Mouse (Mus musculus) neural tube, embryonic 12.5 days (tissue): ENCODE results near the gene Jmjd1c. TPM values are rescaled to one million over a fixed set of nuclear protein-coding genes. Genes with fewer than 3 reads are reported as not detected.

Source experiments
- ATAC-seq: fragments of 200-750 bp; cut with Nextera tagmentation; 2 replicates; pipeline ENCODE4 v1.8.0; 2017; ENCODE audit warnings: low read depth, mild to moderate bottlenecking, moderate TSS enrichment, moderate library complexity; ENCODE audit not compliant: low FRiP score
- H3K27ac ChIP-seq: fragments of 300-500 bp; sonication (generic); 2 replicates; pipeline ENCODE4 v1.5.1; 2016
- H3K27me3 ChIP-seq: fragments of 300-500 bp; sonication (generic); replicated peaks from 2 replicates; pipeline ENCODE4 v1.6.1; 2016; ENCODE audit warnings: mild to moderate bottlenecking
- H3K36me3 ChIP-seq: fragments of 300-500 bp; sonication (generic); 2 replicates; pipeline ENCODE4 v1.6.1; 2016; ENCODE audit warnings: mild to moderate bottlenecking
- H3K4me1 ChIP-seq: fragments of 300-500 bp; sonication (generic); 2 replicates; pipeline ENCODE4 v1.6.1; 2016
- H3K4me2 ChIP-seq: fragments of 300-500 bp; sonication (generic); replicated peaks from 2 replicates; pipeline ENCODE4 v1.6.1; 2016; ENCODE audit warnings: mild to moderate bottlenecking
- H3K4me3 ChIP-seq: fragments of 300-500 bp; sonication (generic); 2 replicates; pipeline ENCODE4 v1.5.1; 2016
- H3K9ac ChIP-seq: fragments of 300-500 bp; sonication (generic); 2 replicates; pipeline ENCODE4 v1.6.1; 2016; ENCODE audit warnings: mild to moderate bottlenecking
- H3K9me3 ChIP-seq: fragments of 300-500 bp; sonication (generic); 2 replicates; pipeline ENCODE4 v1.6.1; 2016; ENCODE audit warnings: mild to moderate bottlenecking
- WGBS: fragments of 180-500 bp; shearing (Covaris S2); methylation state at CpG from one replicate; pipeline ENCODE4 v1.1.7; 2016; 5-methylcytosine and 5-hydroxymethylcytosine counted together
- polyA plus RNA-seq: library from polyadenylated mRNA; unstranded; fragments of >200 nt; fragmentation: Nextera tagmentation; extraction: Ambion mirVana; gene quantifications from 2 replicates; pipeline ENCODE4 v1.2.1, GENCODE M21; 2016

Jmjd1c gene
- polyA plus RNA-seq, 1 experiment from 2014 or later: 63.8 TPM

DNA sequence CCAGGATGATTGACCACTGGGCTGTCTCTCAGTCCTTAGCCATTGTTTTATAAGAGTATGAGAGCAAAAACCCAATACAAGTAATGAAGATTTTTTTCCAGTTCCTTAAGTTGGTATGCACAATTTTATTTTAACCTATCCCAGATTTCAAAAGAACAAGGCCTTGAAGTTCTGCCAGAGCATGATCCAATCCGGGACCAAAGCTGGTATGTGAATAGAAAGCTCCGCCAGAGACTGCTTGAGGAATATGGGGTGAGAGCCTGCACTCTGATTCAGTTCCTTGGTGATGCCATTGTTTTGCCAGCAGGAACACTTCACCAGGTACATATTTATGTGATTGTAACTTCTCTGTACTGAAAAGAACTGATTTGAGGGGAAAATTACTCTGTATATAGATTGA, 153.6 kb downstream of the Jmjd1c start:
- H3K4me3 ChIP-seq: no peak overlapping the region
- peaks cover 69% of the 10 kb centered on the region for H3K36me3 ChIP-seq
- no peaks in the 10 kb centered on the region for H3K27me3 ChIP-seq
- no peaks in the 10 kb centered on the region for H3K9me3 ChIP-seq
- H3K4me2 ChIP-seq: no peak overlapping the region
- no peak overlapping the region for H3K27ac ChIP-seq
- H3K4me1 ChIP-seq: no peaks in the 10 kb centered on the region
- no peak for ATAC-seq
- 95% methylated on average over 2 of the region's 2 CpGs for WGBS
- no peak overlapping the region for H3K9ac ChIP-seq

DNA sequence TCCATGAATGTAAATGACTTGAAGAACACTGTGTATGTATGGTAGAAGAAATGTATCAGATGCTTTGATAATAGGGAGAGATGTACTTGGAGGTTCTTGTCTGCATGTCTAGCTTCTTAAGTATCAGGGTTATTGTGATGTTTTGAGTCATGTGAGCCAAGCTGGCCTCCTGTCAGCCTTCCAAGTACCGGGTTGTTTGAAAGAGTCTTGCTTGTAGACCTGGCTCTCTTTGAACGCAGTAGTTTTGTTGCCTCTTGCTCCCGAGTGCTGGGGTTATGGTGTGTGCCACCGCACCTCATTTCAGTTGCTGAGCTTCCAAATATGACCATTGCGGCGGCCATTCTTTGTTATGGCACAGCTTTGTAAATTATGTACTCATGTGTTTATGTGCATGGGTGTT, 154.9 kb downstream of the Jmjd1c start:
- no peak for ATAC-seq
- Histone ChIP-seq H3K9me3 (no peaks in the 10 kb centered on the region), H3K4me1 (no peaks in the 10 kb centered on the region), H3K4me2 (no peak overlapping the region), H3K27ac (no peak overlapping the region), H3K9ac (no peak overlapping the region), H3K27me3 (no peaks in the 10 kb centered on the region), H3K36me3 (peaks cover 69% of the 10 kb centered on the region), H3K4me3 (no peak overlapping the region)
- 97% methylated on average over 6 of the region's 6 CpGs for WGBS

DNA sequence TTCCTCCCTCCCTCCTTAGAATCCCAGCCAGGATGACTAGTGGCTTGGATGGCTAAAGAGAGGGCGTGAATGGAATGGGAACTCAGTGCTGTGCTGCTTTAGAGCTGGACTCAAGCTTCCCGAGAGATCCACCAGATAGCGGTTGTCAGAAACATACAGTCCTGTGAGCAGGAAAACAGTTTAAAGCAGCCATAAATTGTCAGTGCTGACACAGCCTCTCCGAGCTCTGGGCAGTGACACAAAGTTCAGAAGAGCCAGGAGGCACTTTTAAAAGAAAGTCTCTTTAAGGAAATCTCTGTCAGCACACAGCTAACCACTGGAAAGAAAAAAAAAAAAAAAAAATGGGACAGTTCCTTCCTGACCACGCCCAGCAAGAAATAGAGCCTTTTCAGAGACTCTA, 156.4 kb downstream of the Jmjd1c start:
- ATAC-seq: no peak
- 59% methylated on average over 5 of the region's 5 CpGs for WGBS
- H3K36me3 ChIP-seq: peaks cover 66% of the 10 kb centered on the region

DNA sequence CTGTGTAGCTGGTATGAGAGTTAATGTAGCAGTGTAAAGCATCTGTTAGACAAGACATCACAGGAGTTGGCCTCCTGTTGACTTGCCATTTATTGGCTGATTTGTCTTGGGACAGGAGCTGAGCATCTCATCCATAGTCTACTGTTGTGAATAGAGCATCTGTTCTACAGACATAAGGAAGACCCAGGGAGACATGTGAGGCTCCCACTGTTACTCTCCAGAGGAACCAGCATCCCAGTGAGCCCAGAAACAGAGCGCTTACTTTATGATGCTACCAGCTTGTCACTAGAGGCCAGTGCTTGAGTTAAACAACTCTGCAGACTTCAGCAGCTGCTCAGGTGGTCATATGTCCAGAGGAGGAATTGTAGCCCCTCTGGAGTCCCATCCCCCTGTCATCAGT, 157.2 kb downstream of the Jmjd1c start:
- Histone ChIP-seq H3K27me3 (no peaks in the 10 kb centered on the region), H3K9me3 (no peaks in the 10 kb centered on the region), H3K36me3 (peaks cover 64% of the 10 kb centered on the region), H3K4me3 (no peak overlapping the region), H3K4me1 (no peaks in the 10 kb centered on the region), H3K9ac (no peak overlapping the region), H3K4me2 (no peak overlapping the region), H3K27ac (no peak overlapping the region)
- ATAC-seq: no peak
- WGBS: 88% methylated on average over 1 of the region's 1 CpGs

More for the DNA sequence above, 156.4 kb downstream of the Jmjd1c start:
- Histone ChIP-seq H3K4me1 (no peaks in the 10 kb centered on the region), H3K9me3 (no peaks in the 10 kb centered on the region), H3K4me3 (no peak overlapping the region), H3K9ac (no peak overlapping the region), H3K27ac (no peak overlapping the region), H3K4me2 (no peak overlapping the region), H3K27me3 (no peaks in the 10 kb centered on the region)

DNA sequence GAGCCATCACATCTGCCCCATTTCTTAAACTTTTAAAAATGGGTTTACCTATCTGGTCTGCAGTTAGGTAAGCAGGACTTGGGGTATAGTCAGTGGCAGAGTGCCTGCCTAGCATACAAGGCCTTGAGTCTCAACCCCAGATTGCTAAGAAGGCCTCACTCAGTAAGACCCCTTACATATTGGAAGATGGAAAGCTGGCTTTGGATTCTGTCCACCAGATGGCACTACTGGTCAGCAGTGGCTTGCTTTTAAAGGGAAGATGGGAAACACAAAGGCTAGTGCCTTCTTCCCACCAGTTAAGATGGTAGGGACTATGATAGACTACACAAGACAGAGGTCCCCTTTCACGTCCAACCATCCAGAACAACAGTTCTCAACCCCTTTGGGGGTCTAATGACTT, 168.9 kb downstream of the Jmjd1c start:
- H3K4me2 ChIP-seq: no peak overlapping the region
- no peak overlapping the region for H3K27ac ChIP-seq

DNA sequence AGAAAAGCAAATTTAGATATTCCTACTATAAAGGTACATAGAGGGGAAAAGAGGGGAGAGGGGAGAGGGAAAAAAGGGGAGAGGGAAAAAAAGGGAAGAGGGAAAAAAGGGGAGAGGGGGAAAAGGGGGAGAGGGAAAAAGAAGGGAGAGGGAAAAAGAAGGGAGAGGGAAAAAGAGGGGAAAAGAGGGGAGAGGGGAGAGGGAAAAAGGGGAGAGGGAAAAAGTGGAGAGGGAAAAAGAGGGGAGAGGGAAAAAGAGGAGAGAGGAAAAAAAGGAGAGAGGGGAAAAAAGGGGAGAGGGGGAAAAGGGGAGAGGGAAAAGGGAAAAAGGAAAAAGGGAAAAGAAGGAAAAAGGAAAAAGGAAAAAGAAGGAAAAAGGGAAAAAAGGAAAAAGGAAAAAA, 180.0 kb downstream of the Jmjd1c start:
- no peaks in the 10 kb centered on the region for H3K9me3 ChIP-seq
- no peaks in the 10 kb centered on the region for H3K4me1 ChIP-seq
- no peak overlapping the region for H3K27ac ChIP-seq
- H3K27me3 ChIP-seq: no peaks in the 10 kb centered on the region
- ATAC-seq: no peak
- H3K4me3 ChIP-seq: no peak overlapping the region
- peaks cover 22% of the 10 kb centered on the region for H3K36me3 ChIP-seq
- no peak overlapping the region for H3K4me2 ChIP-seq
- H3K9ac ChIP-seq: no peak overlapping the region

More for the DNA sequence above, 168.9 kb downstream of the Jmjd1c start:
- H3K36me3 ChIP-seq: peaks cover 27% of the 10 kb centered on the region; the same call in 1 of the 2 replicates
- H3K9me3 ChIP-seq: no peaks in the 10 kb centered on the region
- ATAC-seq: no peak
- WGBS: 67% methylated on average over 1 of the region's 1 CpGs
- H3K9ac ChIP-seq: no peak overlapping the region
- no peaks in the 10 kb centered on the region for H3K4me1 ChIP-seq
- no peak overlapping the region for H3K4me3 ChIP-seq
- no peaks in the 10 kb centered on the region for H3K27me3 ChIP-seq

DNA sequence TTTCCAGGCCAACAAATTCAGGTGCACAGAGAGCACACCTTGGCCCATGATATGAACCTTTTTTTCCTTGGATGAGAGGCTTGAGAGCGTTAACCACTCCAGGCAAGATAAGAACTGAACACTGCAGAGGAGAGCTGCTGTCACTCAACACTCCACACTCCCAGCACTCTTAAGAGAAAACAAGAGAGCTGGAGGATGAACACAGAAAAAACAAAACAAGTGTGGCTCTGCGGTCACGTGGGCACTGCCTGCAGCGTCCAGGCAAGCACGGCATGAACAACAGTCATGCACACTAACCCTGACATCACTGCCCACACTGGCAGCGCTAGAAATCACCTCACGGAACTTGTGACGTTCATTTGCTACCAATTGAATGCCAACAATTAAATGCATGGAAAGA, 185.9 kb downstream of the Jmjd1c start:
- Histone ChIP-seq H3K4me3 (no peak overlapping the region), H3K9ac (no peak overlapping the region), H3K27me3 (no peaks in the 10 kb centered on the region), H3K9me3 (no peaks in the 10 kb centered on the region), H3K4me2 (no peak overlapping the region), H3K27ac (no peak overlapping the region), H3K36me3 (no peaks in the 10 kb centered on the region), H3K4me1 (peaks cover 16% of the 10 kb centered on the region)
- ATAC-seq: no peak
- WGBS: 91% methylated on average over 8 of the region's 8 CpGs

DNA sequence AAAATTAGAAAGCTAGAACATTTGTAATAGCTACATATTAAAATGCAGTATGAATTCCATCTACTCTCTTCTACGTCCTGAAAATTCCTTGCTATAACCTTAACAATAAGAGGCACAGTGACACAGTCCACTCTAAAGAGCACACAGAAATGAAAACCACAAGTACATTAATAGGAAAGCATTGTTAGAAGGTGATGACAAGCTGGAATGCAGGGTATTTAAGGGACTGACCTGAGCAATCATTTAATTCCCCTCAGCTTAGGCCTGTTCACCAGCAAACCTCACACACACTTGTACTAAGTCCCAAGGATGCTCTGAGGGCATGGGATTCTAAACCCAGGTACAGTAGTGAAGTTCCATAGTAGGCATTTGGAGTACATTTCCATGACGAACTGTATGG, 186.6 kb downstream of the Jmjd1c start:
- no peak for ATAC-seq
- peaks cover 16% of the 10 kb centered on the region for H3K4me1 ChIP-seq
- no peak overlapping the region for H3K4me3 ChIP-seq
- no peak overlapping the region for H3K27ac ChIP-seq
- no peak overlapping the region for H3K9ac ChIP-seq
- no peaks in the 10 kb centered on the region for H3K36me3 ChIP-seq
- H3K4me2 ChIP-seq: no peak overlapping the region
- no peaks in the 10 kb centered on the region for H3K9me3 ChIP-seq
- WGBS: 92% methylated on average over 2 of the region's 2 CpGs
- no peaks in the 10 kb centered on the region for H3K27me3 ChIP-seq

DNA sequence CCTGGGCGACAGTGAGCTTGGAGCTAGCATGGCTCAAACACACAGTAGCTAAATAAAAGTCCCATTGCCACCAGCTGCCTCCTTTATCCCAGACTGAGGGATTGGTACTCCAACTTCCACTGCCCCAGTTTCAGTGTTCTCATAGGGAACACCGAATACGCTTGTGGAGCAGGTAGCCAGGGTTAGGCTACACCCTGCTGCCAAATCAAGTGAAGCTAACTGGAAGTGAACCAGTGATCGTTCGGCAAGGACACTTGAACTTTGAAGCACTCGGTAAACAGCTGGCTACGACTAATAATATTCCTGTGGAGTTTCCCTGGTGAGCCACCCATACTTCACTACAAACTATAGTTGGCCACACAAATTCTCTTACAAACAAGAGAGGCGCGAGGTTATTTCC, 187.6 kb downstream of the Jmjd1c start:
- WGBS: 90% methylated on average over 9 of the region's 9 CpGs
- Histone ChIP-seq H3K4me1 (peaks cover 16% of the 10 kb centered on the region), H3K4me3 (no peak overlapping the region), H3K36me3 (no peaks in the 10 kb centered on the region), H3K27me3 (no peaks in the 10 kb centered on the region), H3K9ac (no peak overlapping the region), H3K4me2 (peak overlapping the region; percentile 91), H3K9me3 (no peaks in the 10 kb centered on the region), H3K27ac (no peak overlapping the region)
- ATAC-seq: no peak

DNA sequence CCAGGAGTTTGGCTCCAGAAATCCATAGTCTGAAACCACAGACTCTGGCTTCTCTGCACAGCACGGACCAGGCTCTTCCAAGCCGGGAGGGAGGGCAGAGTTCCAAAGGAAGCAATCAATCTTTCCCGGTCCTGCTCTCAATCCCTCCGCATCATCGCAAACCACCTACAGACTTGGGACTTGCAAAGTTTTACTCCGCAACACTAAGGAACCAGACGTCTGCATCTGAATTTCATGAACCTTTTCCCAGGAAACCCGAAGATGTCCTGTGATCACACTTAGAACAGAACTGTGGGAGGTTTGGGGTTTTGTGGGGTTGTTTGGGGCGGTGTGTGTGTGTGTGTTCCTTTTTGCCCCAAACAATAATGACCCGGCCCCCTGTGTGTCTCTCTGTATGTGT, 188.4 kb downstream of the Jmjd1c start:
- H3K27me3 ChIP-seq: no peaks in the 10 kb centered on the region
- no peaks in the 10 kb centered on the region for H3K9me3 ChIP-seq
- peak overlapping the region; percentile 87 for H3K9ac ChIP-seq
- H3K4me3 ChIP-seq: peak overlapping the region; percentile 91
- WGBS: 3% methylated on average over 10 of the region's 10 CpGs
- H3K27ac ChIP-seq: 0 out of 2 replicates have a peak overlapping the region, but pooled peaks have one; percentile 32
- no peaks in the 10 kb centered on the region for H3K36me3 ChIP-seq
- ATAC-seq: no peak
- peaks cover 16% of the 10 kb centered on the region for H3K4me1 ChIP-seq
- peak overlapping the region; percentile 91 for H3K4me2 ChIP-seq

DNA sequence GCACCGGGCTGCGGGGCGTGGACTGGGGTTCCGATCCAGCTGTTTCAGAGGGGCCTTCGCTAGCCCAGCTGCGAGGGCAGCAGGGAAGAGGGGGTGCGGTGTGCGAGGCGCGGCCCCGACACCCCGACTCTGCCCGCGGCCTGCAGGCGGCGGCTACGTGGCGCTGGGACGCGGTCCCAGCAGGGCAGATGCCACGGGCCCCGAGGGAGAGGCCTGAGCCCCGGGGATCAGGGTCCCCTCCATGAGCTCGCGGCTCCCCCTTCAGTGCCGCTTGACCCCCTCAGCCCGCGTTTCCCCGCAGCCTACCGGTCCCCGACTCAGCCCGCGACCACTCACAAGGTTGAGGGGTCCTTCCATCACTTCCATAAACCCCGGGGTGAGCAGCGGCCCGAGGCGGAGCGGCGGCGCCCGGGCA, 188.8 kb downstream of the Jmjd1c start:
- peak overlapping the region; percentile 91 for H3K4me3 ChIP-seq
- H3K27ac ChIP-seq: 0 out of 2 replicates have a peak overlapping the region, but pooled peaks have one; percentile 32
- peak overlapping the region; percentile 91 for H3K4me2 ChIP-seq
- no peaks in the 10 kb centered on the region for H3K36me3 ChIP-seq
- H3K27me3 ChIP-seq: no peaks in the 10 kb centered on the region
- WGBS: 0% methylated on average over 40 of the region's 41 CpGs
- H3K4me1 ChIP-seq: peaks cover 16% of the 10 kb centered on the region
- ATAC-seq: peak; percentile 75
- peak overlapping the region; percentile 87 for H3K9ac ChIP-seq
- no peaks in the 10 kb centered on the region for H3K9me3 ChIP-seq

DNA sequence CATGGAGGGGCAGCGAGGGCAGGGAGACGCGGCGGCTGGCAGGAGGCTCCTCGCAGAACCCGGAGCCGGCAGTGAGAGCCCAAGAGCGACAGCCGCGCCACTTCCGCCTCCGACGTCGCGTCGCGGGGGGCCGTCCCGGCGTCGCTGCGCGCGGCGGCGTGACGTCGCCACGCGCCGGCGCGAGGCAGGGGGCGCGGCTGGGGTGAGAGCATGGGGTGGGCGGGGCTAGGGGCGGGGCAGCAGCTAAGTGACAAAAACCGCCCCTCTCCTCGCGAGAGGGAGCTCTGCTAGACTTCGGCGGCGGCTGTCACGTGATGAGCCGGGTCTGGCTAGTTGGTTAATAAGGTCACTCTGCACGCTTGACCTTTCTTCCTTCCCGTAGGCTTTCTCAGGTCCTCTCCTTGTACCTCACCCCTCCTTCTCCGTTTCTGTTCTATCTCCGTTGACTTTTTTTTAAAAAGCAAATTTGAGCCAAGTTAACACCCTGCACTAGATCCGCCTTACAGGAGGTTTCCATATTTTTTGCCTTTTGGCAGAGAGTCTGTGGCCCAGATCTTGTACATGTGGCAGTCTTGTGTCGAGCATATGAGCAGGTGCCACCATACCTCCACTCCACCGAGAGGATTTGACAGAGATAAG, 189.4 kb downstream of the Jmjd1c start, which contains the start of gene Nrbf2:
Gene Nrbf2 (minus strand): TSS at position 130 of the 639 bp plus-strand sequence.
- 3% methylated on average over 51 of the region's 52 CpGs for WGBS
- H3K9me3 ChIP-seq: no peaks in the 10 kb centered on the region
- peak within 1 kb of the TSS; percentile 91 for H3K4me3 ChIP-seq
- peak within 1 kb of the TSS; percentile 87 for H3K9ac ChIP-seq
- H3K27me3 ChIP-seq: no peaks in the 10 kb centered on the region
- peak; percentile 88 for ATAC-seq
- peaks cover 16% of the 10 kb centered on the region for H3K4me1 ChIP-seq
- H3K4me2 ChIP-seq: peak within 1 kb of the TSS; percentile 91
- H3K36me3 ChIP-seq: no peaks in the 10 kb centered on the region
- H3K27ac ChIP-seq: 0 out of 2 replicates have a peak within 1 kb of the TSS, but pooled peaks have one; percentile 32

DNA sequence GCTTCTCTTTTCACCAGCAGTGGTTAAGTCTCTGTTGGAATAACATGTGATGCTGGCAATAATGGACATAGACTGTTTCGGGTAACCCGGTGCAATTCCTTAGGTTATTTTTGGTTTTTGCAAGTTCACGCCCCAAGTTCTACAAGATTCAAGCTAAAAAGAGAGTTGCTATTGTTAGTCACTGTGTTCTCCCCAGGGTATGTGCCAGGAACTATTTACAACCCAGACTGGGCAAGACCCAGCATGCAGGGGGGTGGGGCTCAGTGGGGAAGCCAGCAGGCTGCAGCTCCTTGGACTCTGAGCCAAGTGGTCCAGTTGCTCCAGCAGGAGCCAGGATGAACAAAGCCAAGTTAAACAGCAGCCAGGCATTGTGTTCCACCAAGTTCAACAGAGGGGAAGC, 192.0 kb downstream of the Jmjd1c start:
- Histone ChIP-seq H3K27ac (no peak overlapping the region), H3K4me1 (peaks cover 16% of the 10 kb centered on the region), H3K4me2 (no peak overlapping the region), H3K4me3 (no peak overlapping the region), H3K9ac (no peak overlapping the region), H3K9me3 (no peaks in the 10 kb centered on the region), H3K27me3 (no peaks in the 10 kb centered on the region), H3K36me3 (no peaks in the 10 kb centered on the region)
- ATAC-seq: no peak
- WGBS: 60% methylated on average over 3 of the region's 3 CpGs
